Mouse (Mus musculus): ENCODE measurements at regions not wholly inside any gene's neighbourhood (a gene's known extent, or its start where the extent isn't known, plus 50 kb on each side); places are given as distances from the start of the nearest gene placed in this dataset.
A peak's percentile ranks its signal among the peaks of the same experiment; 100 is the strongest.

DNA sequence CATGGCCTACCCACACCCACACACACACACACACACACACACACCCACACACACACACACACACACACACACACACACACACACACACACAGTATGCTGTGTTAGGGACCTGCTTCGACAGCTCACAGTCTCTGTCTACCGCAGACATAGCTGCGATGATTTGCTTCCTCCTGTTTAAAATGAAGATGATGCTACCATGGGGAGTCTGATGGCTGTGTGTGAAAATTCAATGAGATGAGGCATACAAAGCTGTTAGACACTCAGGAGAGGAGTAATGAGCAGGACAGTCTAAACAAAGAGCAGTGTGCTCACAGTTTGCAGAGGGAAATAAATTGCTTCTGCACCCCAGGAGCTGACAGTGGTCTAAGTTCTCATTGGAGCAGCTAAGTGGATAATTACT is 306.4 kb downstream of the Mycn start:
- no peak for DNase-seq (ENCODE audit: low spot score in 2 of 2)

DNA sequence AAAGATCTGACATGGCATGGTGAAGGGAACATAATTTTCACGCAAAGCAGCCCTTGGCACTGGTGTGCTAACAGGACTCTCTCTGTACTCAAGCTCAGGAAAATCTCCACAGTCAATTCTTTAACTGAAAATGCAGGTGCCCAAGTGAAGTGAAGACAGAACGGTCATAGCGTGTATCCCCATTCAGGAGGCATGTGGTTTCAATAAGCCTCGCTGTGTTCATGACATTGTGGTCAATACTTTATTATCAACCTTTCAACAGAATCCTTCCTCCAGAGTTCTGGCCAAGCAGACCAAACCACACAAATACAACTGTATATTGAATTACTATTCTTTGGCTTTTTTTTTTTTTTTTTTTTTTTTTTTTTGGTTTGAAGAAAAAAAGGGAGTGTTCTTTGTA is 314.1 kb downstream of the Mycn start:
- DNase-seq (ENCODE audit: low spot score in 2 of 2), result no peak

DNA sequence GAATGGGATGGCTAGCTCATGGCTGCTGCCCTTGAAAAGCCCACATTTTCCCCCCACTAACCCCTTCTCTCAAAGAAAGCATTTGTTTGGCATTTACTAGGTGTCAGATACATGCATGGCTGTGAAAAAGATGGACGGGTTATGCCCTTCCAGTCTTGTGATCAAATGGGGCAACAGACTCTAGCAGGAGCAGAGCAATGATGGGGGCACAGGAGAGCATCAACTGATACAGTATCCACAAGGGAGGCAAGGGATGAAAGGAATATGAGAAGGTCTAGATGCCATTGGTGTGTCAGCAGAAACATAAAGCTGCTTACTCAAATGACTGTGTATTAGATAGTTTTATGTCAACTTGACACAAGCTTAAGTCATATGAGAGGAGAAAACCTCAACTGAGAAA is 315.9 kb downstream of the Mycn start:
- DNase-seq (ENCODE audit: low spot score in 2 of 2), result no peak

DNA sequence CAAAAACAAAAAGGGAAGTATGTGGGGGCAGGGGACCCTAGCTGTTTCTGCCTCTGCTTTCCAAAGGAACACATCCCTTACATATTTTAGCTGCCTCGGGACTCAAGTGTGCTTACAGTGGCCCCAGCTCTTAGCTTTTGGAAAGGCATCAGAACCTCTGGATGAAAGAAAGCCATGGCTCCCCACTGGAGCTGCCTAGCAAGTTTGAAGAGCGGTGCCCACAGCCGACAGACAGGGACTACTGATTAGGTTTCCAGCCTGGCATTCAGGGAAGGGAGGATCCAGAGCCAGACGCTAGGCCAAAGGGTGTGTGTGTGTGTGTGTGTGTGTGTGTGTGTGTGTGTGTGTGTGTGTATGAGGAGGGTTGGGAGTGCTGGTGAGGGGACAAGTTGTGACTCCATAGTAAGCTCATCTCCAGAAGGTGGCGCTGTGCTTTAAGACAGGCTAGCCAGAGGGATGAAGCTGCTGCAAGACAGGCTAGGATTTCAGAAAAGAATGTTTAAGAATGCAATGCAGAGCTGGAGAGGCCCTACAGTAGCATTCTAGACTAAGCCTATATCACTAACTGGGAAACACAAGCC is 318.9 kb downstream of the Mycn start:
- peak; percentile 28 to 90 for DNase-seq (ENCODE audit: low spot score in 2 of 2)

DNA sequence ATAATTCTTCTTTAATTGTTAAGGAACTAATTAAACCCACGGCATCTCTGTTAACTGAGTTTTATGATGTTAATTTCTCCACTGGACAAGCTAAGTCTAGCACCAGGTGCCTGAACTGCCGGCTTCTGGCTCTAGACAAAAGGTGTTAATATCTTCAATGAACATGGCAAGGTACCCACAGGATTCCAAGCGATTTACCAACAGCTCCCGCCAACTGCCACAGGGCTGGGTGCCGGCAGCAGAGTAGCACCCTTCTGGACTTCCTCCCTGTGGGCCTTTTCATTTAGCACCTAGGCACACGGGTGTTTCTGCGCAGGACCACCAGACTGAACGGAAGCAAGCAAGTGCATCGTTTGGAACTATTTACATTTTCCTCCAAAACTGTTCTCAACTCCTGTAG is 320.2 kb downstream of the Mycn start:
- DNase-seq (ENCODE audit: low spot score in 2 of 2), result no peak

DNA sequence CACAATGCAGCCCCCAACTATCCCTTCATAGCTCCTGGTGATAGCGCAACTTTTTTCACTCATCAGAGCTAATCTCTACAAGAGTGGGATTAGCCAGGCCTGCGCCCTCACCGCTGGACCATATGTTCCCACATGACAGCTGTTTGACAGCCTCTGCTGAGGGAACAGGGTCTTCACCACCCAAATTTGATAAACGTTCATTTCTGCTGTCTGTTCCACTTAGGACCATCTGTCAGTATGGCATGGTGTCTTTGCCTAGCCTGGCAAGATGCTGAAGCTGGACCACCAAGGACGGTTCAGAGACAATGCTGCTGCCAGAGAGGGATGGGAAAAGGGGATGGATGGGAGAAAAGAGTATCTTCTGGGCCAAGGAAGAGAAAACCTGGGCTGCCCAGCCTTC is 321.4 kb downstream of the Mycn start:
- DNase-seq (ENCODE audit: low spot score in 2 of 2), result no peak

DNA sequence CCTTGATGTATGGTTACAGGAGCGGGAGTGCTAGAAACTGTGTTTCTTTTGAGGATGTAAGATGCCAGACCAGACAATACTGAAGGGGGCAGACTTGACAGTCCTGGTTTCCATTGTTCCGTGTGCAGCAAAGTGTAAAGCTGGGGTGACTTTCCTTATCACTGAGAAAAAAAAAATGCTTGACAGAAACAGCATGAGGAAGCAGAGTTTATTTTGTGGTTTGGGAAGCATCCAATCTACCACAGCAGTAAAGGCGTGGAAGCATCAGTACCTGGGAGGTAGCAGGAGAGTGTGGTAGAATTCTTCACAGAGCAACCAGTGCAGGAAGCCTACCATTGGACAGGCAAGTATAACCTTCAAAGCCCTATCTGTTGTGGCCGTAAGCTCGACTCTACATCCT is 322.3 kb downstream of the Mycn start:
- no peak for DNase-seq (ENCODE audit: low spot score in 2 of 2)

DNA sequence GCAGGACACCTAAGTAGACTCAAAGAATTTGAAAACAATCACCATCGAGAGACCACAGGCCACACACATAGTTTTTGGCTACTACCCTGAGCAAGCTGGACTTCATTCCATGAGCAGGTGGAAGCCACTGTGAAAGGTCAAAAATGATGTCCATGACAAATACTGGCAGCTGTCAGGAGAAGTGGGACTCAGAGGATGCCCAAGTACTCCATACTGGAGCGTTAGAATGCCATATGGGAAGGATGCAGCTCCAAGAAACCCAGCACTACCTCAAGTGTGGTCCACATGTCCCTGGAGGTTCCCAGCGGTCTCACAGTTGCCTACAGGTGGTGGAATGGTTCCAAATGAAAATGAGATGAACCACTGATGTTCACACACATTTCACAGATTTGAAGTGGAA is 329.2 kb downstream of the Mycn start:
- DNase-seq (ENCODE audit: low spot score in 2 of 2), result no peak

DNA sequence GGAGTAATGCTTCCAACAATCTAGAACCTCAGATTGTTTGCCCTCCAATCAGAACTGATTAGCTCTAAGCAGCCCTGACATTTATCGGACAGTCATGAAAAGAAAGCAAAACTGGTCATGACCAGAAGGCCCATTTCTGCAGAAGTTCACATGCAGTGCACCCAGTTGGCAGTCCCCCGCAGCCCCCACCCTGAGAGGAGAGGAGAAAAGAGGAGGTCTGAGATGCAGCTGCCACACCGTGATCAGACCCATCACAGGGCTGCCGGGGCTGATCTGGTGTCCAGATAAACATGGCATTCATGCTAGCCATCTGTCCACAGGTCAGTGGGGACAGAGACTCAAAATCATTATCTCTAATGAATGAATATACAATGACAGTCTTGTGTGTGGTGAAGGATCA is 330.9 kb downstream of the Mycn start:
- DNase-seq (ENCODE audit: low spot score in 2 of 2), result no peak

DNA sequence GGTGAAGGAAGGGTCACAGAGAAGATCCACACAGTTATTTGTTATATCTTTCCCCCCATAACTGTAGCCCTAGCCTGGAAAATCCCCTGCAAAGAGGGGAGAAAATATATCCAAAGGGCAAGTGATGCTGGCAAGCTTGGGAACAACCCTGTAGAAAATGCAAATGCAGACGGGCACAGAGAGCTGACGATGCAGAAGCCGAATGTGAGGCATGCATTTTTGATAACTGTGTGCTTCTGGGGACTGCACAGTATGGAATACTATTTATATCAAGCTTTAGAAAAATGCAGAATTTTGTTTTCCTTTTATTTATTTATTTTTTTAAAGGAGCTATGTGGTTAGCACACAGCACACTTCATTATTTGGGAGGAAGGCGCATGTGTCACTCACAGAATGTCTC is 333.7 kb downstream of the Mycn start:
- no peak for DNase-seq (ENCODE audit: low spot score in 2 of 2)

DNA sequence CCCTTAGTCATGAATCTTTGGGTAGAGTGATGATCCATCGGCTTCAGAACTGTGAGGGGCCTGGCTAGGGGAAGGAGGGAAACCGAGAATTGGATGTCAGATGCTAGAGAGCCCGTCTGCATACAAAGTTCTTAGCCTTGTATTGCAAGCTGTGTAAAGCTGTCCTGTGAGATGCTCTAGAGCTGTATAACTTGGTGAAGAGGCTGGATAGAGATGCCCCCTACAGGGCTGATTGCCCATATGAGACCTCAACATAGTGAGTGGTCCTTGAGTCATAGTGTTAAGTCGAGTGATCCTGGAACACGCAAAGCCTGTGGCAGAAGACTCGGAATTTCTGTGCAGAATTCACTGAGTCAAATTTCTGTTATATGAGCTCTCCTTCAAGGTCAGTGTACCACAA is 334.8 kb downstream of the Mycn start:
- no peak for DNase-seq (ENCODE audit: low spot score in 2 of 2)

DNA sequence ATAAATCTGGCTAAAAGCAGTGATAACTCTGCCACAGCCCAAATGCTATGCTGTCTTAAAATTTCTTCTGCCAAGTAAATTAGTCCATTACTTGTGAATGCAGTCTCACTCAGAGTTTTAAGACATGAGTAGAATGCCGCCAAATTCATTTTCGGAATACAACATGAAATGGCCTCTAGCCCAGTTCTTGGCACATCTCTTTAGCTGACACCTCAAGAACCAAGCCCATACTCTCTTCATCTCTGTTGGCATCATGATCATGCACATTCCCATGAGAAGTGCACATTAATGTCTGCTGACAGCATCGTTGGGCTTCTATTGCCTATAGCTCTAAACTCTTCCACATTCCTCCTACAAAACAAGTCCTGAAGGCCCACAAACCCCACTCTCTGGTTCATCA is 336.2 kb downstream of the Mycn start:
- no peak for DNase-seq (ENCODE audit: low spot score in 2 of 2)

DNA sequence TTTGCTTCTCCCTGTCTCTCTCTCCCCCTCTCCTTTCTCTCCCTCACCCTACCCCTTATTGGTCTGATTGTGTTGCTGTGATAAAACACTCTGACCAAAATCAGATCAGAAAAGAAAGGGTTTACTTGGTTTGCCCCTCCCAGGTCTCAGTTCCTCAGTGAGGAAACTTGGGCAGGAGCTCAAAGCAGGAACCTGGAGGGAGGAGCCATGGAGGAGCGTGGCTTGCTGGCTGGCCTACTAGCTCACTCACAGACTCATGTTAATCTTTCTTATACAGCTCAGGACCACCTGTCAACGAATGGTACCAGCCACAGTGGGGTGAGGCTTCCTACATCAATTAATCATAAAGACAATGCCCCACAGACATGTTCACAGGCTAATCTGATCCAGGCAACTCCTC is 339.4 kb downstream of the Fam49a start:
- DNase-seq (ENCODE audit: low spot score in 2 of 2), result no peak

DNA sequence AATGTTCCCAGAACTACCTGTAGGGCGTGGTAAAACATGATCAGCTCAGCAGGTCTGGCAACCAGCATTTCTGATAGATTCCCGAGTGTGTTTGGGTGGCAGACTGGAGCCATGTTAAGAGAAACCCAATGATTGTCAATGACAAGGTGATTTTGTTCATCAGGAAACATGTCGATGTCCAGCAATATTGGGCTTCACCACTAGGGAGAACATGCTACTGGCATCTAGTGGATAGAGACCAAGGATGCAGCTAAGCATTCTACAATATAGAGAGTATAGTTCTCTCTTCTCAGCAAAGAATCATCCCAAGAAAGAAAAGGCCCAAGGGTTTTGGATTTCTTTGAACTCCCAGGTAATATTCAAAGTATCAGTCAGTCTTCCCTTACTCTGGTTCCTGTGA is 333.5 kb downstream of the Fam49a start:
- no peak for DNase-seq (ENCODE audit: low spot score in 2 of 2)

DNA sequence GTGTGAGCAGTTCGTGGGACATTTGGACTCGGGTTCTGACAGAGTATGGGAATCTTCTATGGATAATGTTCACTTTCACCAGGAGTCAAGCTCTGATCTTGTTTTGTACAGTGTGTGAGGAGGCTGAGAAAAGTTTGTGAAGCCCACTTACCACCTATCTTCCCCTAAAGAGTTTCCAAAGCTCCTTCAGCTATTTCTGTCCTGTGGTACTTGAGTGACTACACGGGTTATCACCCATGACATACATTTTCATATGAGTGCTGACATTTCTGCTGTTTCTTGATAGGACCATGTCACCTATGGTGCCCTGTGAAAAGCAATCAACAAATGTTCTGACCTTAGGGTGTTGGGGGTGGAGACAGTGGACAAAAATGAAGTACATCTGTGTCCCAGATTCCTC is 332.6 kb downstream of the Fam49a start:
- DNase-seq (ENCODE audit: low spot score in 2 of 2), result no peak

DNA sequence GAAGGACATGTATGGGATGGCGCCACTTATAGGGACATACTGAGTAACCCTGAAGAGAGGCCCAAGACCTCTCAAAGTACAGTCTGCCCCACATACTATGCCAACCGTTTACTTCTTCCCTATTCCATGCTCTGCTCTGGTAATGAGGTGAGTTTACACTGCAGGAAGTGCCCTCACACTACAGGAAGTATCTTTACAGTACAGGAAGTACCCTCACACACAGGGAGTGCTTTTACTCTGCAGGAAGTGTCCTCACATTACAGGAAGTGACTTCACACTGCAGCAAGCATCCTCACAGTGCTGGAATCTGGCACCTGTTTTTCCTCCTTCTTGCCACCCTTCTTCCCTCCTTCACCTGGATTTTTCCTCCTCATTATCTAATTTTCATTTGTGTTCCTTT is 331.4 kb downstream of the Fam49a start:
- no peak for DNase-seq (ENCODE audit: low spot score in 2 of 2)

DNA sequence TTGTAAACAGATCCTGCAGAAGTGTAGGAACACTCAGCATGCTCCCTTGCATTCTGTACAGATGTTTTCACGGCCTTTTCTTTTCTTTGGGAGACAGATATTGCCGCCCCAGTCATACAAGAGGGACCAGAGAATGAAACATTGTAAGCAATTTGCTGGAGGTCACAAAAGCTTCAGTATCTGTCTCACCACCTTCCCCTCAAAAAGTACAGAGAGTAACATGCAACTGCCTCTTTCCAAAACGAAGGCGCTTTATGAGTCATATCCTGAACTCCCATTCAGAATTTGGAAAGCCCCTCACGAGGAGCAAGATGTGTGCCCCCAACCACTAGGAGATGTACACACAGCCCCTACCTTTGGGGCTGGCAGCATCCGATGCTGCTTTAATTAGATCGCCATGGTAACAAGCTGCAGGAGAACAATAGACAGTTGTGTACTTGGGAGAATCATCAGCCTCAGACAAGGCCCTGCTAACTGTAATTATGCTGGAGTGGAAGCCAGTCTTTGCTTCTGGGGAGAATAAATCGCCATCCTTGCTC is 328.9 kb downstream of the Fam49a start:
- peak; percentile 27 to 30 for DNase-seq (ENCODE audit: low spot score in 2 of 2)

DNA sequence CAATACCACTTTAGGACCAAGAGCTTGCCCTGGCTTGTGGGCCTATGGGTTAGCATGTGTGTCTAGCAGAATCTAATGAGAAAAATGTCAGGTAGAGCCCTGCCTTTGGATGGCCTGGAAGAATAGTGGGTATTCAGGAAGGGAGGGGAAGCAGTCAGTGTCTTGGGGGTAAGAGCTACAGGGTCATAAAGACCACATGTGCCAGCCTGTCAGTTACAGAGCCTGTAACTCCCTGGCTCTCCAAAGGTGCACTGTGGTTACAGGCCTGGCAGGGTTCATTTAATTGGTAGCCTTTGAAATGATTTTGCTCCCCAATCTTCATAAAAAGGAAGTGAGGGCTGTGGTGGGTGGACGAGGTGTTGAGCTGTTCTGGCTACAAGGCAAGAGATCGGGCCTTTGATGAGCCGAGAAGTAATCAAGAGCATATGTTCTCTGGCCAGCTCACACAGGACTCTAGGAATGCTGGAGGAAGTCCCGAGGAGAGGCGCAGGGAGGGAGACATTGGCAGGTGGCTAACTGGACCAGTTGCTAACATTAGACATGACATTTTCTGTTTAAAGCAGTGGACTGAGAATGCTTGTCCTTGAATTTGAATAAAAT is 326.9 kb downstream of the Fam49a start:
- no peak for DNase-seq (ENCODE audit: low spot score in 2 of 2)

DNA sequence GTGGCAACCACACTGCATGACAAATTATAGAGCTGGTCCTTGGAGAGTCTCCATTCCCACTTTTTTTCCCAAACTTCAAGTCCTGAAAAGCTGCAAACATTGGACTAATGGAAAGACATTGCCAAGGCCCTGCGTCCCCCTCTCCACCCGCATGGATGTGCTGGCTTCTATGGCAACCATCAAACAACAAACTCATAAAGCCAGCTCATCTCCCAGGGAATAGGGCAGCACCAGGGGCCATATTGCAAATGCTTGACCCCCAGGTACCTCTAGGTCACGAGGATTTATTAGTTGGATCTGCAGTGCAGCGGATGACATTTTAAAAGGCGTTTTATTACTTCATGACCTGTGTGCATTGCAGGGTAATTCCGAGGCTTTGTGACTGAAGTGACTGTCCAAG is 324.5 kb downstream of the Fam49a start:
- no peak for DNase-seq (ENCODE audit: low spot score in 2 of 2)

DNA sequence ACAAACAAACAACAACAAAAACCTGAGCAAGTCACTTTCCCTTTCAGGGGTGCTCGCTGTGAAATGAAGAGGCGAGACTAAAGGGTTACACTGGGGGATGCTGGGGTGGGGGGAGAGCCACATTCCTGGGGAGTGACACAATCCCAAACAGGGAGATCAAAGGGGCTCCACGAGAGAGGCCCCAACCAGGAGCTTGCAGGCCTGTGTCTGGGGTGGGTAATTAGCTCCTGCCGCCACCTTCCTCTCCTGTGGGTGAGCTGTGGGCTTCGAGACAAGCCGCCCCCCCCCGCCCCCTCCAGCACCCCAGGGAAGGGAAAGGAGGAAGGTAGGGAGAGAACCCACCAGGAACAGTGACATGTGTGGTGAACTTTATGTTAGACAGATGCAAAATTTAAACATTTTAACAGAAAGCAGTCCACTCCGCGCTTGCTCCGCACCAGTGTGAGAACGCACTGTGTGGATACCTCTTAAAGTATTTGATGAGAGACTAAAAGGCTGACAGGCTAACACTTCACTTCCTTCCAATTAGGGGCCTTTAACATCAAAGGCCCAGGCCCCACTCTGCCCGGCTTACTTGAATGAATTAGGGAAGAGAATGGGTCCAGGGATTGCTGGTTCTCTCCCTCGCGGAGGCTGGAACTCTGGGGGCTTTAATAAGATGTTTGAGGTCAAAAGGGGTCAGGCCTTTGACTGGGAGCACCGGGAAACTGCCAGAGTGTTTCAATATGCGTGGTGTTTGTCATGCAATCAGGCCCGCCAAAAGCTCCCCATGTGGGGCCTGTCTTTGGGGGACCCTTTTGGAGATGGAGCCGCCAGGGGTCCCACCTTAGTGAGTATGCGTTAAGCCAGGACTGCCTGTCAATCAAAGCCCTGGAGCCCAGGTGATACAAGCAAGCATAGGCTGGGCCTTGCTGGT is 319.6 kb downstream of the Fam49a start:
- no peak for DNase-seq (ENCODE audit: low spot score in 2 of 2)

DNA sequence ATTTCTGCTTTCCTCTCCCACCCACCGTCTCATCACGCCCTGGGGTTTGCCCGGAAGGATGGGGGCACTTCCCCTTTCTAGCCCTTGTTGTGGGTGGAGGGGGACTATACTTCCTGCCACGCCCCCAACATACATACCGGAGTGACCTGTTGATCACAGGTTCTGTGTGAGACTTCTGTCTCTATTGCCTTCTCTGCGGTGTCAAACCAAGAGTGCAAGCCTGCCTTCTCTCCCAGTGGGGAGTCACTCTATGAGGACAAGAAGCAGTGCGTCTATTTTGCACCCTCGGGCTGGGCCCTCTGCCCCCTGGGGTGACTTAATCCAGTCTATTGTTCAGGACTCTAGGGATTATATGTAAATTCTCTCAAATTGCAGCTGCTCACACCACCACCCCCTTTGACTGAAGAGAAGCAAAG is 318.8 kb downstream of the Fam49a start:
- no peak for DNase-seq (ENCODE audit: low spot score in 2 of 2)

DNA sequence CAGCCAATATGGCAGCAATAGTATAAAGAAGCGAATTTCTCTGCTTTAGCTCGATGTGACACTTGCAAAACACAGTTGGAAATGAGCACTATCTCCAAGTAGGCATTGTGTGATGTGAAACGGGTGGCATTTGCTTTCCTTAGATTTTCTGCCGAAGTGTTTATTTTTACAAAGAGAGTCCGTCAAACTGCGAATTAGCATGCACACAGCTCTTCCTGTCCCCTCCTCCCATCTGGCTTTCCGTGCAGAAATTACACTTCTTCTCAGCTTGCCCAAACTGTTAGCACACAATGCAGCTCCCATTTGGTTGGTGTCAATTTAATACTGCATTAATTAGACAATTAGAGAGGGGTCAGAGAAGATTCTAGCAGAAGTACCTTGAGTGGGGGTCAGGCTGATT is 316.3 kb downstream of the Fam49a start:
- DNase-seq (ENCODE audit: low spot score in 2 of 2), result no peak

Data from left cerebral cortex, adult 9 months (tissue).